Mouse (Mus musculus): ENCODE measurements around the gene Nrgn.
A peak's percentile ranks its signal among the peaks of the same experiment; 100 is the strongest.

The Nrgn gene

DNA sequence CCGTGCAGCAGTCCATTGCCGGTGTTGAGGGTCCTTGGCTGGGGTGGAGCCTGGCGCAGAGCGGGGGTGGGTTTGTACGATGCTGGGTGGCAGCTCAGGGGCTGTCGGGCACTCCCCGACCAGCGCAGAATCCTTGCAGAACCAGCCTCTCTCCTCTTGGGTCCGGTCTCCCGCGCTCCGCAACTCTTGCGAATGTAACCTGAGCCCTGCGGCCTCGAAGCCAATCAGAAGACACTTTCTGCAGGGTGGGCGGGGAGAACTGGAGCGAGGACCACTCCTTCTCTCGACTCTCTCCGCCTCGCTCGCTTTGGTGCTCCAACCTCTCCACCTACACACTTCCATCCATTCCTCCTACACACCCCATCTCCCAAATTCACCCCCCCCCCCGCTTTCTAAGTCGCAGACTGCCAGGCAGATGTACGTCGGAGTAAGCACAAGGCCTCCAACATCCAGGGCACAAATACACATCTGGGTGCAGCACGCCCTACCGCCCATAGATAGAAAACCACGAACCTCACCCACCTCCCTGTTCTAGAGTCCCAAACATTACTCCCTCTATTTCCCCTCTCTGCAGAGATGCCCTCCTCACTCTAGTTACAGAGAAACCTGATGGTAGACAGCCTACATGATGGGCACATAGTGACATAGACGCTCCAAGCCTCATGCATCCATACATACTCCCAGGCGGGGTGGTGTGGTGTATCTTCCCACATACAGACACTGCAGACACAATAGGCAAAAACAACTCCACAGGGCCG, at the start of gene Nrgn:
TSS of gene Nrgn (minus strand) at position 369 of the 758 bp plus-strand sequence.
- DNase-seq (ENCODE audit: low spot score in 2 of 2): peak; percentile 80 to 81

DNA sequence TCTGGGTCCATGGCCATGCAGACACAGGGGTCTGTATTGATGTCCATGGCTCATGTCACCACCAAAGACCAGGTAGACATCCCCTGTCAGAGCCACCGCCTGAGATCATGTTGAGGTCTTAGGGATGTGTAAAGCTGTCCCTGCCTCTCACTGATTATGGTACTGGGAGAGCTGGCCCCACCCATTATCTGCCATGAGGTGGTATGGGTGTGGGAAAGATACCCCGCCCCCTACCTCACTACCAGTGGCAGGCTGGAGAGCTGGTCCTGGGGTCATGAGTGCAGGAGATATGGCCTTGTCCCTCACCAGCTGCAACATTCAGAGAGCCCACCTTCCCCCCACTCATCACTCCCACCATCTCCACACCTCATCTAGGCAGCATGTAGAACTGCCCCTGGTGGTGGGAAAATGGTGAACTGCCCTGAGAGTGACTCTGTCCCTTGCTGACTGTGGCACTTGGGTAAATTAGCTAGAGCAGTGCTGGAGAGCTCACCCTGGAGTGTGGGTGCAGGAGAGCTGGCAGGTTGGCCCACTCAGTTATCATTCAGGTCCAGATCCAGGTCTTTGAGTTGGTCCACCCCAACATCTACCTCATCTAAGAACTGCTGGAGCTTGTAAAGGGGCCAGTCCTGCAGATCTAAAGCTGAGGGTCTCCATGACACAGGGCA, 48.0 kb upstream of the Nrgn start:
- DNase-seq (ENCODE audit: low spot score in 2 of 2): no peak

DNA sequence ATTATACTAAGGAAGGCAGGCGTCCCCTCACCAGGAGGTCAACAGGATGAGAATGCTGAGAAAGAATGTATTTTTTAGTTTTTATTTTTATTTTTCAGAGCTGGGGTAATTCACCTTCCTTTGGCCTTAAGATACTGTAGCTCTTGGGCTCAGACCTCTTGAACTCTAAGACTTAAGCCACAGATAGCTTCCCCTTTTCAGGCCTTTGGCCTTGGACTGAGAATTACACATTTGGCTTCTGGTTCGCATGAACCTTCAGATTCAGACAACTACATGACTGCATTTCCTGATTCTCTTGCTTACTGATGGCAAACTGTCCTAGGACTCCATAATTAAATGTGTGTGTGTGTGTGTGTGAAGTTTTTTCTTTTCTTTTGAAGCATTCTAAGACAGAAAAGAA, 45.9 kb upstream of the Nrgn start:
- no peak for DNase-seq (ENCODE audit: low spot score in 2 of 2)

DNA sequence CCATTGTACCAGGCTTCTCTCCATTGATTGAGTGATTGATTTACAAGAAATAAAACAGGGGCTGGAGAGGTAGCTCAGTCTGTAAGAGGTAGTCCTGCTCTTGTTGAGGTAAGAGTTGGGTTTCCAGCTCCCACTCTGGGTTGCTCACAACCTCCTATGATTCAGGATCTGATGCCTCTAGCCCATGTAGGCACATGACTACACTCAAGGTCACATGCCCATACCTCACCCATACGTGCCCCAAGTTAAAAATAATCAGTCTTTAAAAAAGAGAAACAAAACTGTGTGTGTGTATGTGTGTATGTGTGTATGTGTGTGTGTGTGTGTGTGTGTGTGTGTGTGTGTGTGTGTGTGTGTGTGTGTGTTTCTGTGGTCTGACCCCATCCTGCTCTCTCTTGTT, 42.9 kb upstream of the Nrgn start:
- DNase-seq (ENCODE audit: low spot score in 2 of 2): no peak

DNA sequence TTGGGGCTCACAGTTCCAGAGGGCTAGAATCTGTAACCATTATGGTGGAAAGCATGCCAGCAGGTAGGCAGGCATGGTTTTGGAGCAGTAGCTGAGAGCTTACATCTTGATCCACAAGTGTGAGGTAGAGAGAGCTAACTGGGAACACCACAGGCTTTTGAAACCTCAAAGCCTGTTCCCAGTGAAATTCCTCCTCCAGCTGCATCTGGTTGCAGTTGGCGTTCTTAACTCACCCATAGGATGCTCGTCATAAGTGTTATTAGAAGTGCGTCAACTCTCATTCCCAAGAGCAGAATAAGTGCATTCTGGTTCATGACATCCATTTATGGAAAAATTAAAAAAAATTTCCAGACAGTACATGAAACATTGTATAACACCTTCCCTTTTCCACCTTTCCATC, 41.0 kb upstream of the Nrgn start:
- DNase-seq (ENCODE audit: low spot score in 2 of 2): no peak

DNA sequence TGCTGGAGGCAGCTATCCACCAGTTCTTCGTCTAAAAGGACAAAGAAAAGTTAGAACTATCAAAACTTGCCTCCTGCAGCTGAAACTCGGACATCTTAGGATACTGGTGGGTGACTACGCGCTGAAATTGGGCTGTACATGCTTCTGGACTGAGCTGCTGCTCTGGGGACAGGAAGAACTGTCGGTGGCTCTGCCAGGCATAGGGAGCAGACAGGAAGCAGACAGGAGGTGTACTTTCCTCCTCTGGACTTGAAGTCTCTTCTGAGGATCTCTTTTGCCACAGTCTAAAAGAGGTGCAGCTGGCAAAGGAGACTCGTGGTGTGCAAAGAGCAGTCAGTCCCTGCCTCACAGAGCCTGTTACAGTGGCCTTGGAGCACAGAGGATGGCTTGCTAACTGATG, 39.9 kb upstream of the Nrgn start:
- no peak for DNase-seq (ENCODE audit: low spot score in 2 of 2)

DNA sequence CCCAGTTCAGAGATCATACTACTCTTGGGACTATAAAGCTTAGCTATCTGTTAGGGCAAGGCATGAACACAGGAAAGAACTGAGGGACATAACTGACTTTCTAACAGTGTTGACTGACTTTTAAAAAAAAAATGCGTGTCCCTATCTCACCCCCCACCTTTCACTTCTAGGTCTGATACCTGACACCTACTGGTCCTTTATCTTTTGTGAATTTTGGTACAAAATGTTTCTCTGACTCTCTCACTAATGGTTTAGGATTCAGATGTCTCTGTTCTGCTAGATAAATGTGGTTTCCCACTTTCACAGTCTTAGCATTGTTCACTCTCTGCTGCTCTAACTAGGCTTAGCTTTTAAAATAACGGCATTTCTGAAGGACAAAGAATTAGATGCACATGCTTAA, 39.3 kb upstream of the Nrgn start:
- DNase-seq (ENCODE audit: low spot score in 2 of 2): no peak

DNA sequence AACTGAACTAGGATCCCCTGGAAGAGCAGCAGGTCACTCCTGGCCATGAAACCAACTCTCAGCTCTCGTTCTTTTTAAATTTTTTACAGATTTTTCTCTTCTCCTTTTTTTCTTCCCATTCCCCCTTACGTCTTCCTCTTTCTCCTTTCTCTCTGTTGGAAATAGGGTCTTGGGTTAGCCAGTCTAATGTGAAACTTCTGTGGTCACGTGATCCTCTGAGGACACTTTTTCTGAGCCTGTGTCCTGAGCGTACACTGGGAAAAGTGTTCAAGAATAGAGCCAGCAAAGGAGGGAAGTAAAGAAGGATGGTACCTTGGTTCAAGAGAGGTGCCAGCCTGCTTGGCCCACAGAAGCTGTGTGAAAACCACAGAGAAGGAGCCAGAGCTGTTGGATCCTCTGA, 37.7 kb upstream of the Nrgn start:
- no peak for DNase-seq (ENCODE audit: low spot score in 2 of 2)

DNA sequence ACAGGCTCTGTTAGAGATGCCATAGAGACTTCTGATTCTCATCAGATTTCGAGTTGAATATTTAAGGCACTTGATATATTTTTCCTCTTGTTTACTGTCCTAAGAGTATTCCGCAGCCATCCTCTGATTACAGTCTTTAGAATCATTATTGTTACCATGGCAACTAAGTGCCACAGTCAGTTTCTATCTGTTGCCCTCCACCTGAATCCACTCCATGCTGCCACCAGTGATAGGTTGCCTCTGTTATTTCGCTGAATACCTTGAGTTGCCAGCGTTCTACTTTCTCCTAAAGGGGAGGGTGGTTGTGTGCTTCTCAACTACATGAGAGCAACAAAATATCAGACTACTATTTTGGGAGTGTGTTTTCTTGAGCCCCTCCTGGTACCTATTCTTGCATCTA, 34.0 kb upstream of the Nrgn start:
- DNase-seq (ENCODE audit: low spot score in 2 of 2): no peak

DNA sequence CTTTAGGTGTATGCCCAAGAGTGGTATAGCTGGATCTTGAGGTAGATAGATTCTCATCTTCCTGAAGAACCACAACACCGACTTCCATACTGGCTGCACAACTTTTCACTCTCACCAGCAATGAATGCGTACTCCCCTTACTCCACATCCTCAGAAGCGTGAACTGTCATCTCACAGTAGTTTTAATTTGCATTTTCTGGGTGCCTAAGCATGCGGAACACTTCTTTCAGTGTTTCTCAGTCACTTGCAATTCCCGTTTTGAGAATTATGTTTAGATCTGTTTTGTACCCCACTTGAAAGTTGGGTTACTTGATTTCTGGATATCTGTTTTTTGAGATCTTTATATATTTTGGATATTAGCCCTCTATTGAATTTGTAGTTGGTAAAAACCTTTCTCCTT, 30.9 kb upstream of the Nrgn start:
- DNase-seq (ENCODE audit: low spot score in 2 of 2): no peak

DNA sequence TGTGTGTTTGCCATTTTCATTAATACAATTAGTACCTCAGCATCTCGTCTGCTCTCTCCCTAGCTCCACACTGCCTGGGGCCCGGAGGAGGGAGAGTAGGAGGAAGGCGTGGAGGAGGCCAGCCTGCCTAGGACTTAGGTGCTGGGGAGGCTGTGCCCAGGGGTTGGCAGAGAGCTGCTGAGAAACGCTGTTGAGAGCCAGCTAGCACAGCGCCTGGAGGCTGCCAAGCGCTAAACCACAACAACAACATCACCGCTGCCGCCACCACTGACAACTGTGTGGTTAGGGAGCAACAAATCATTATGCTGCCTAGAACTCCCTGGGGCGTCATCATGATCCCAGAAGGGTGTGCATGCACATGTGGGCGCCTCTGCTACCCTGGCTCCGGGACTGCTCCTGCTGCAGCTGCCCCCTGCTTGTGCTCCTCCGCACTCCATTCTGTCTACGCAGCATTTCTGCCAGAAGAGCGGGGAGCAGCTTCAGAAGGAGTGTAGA, 23.8 kb upstream of the Nrgn start:
- peak in 1 of 2 experiments; percentile 33 for DNase-seq (ENCODE audit: low spot score in 2 of 2)

DNA sequence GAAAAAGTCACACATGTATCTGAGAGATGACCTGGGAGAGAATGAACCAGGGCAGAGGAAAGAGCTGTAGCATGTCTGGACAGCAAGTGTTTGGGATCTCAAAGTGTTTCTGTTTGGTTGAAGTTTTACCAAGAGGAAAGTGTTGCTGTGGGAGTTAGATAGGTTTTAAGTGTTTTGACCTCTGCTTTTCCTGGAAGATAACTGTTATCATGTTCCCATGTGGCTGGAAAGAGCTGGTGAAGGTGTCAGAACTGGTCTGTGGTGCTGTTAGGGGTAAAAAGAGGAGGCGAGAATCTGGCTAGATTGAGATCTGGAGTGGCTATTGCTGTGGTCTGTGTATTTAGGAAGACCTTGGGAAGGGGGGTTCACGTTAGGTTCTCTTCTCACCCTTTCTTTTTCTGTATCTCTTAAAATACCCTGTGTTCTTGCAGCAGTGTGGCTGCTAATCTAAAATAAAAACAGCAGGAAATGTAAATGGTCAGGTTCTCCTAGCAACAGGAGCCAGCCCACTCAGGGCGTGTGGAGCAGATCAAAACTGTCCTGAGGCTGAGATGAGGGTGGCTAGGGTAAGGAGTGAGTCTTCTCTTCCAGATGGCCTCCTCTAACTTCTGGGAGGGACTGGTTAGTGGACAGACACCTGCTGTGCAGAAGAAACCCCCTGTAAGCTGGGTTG, 19.6 kb upstream of the Nrgn start:
- no peak for DNase-seq (ENCODE audit: low spot score in 2 of 2)

DNA sequence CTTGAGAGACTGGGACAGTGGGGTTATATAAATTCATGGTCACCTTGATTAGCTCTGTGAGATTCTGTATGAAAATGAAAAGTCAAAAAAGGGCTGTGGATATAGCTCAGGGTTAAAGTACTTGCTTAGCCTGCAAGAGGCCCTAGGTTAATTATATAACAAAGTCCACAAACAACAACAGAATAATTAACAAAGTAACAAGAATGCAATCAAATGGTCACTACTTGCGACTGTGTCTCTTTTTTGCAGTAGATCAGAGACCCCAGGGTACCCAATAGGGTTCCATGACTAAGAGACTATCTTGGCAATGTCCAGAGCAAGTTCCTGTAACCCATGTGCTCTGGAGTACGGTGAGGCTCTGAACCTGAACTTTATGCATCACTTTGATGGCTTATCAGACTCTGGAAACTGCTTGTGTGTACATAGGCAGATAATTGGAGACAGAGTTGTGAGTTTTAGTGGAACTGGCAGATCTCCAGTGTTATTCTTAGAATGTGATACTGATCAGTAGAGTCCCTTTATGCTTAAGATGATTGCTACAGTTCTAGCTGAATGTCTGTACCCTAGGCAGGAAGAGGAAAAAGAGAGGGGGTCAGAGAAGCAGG, 16.6 kb upstream of the Nrgn start:
- no peak for DNase-seq (ENCODE audit: low spot score in 2 of 2)

DNA sequence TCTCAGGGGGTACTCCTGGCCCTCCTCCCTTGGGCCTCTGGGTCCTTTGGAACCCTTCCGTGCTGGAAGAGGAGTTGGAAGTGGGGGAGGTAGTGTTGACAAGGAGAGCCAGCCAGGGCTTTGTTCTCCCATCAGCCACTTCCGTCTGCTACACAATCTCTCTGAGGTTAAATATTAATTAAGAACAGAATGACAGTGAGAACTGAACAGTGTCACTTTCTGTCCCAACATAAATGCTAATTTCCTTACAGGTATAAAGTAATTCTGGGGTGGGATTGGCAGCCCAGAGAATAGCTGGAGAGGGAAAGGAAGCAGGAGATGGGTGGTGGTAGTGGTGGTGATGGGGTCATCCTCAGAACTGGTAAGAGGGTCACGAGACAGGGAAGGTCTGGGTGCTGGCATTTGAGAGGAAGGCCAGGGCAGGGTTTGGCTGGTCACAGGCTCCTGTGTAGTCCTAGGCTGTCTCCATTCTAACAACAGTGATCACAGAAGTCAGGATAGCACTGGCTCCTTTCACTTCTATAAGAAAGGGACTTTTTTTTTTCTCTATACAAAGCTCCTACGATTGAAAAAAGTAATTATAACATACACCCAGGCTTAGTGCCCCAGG, 16.0 kb upstream of the Nrgn start:
- no peak for DNase-seq (ENCODE audit: low spot score in 2 of 2)

DNA sequence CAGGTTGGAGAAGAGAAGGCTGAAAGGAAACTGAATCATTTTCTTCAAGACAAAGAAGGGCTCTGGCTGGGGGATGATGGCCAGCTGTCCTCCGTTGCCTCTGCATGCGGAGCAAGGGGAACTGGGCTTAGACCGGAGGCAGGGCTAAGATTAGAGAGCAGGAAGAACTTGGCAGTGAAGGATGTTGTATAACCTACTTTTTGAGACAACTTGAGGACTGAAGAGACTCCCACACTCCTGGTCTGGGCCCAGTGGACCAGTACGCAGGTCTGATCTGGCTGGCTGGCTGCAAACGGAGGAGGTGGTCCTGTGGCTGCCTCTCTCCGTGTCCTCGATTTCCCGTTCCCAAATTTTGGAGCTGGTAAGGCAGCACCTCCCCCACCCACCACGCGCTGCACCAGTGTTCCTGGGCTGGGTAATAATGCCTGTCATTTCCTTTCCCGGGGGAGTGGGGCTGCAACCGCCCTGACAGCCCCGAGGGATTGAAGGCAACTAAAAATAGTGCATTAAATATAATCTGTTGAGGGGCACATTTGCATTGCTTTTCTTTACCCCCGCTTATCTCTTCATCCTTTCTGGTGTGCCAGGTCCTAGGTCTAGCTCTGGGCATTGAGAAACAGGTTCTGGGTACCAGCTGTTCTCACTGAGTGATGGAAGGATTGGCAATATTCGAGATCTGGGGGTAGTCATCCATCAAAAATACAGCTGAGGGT, 15.3 kb upstream of the Nrgn start:
- peak; percentile 49 to 64 for DNase-seq (ENCODE audit: low spot score in 2 of 2)

DNA sequence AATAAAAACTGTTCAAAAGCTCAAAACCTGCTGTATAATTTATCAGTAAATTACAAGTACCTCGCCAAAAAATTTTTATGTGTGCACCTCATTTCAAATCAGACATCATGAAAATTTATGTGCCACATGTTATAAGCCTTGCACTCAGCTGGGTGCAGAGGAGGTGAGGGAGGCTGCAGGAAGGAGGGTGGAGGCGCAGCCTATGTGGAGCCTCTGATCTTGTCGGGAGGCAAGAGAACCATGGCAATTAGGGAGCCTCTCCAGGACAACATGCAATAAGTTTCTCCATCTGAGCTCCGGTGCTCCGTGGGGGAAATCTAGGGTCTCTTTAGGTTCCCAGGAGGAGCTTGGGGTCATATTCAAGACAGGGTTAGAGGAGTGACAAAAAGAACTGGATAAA, 14.8 kb upstream of the Nrgn start:
- no peak for DNase-seq (ENCODE audit: low spot score in 2 of 2)

DNA sequence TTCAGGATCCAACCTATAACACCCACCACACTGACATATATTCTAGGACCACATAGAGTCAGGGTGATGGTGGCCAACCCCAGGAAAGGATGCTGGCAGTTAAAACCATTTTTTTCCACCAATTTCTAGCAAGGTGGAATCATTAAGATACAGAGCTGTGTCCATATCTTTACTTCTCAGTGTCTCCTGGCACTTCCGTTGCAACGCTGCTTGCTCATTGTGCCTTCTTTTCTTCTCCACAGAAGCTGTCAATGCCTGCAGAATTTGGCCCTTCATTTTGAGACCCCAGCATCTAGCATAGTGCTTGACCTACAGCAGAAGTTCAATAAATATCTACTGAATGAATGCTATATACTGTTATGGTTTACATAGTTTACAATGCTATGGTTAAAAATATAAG, 14.3 kb upstream of the Nrgn start:
- no peak for DNase-seq (ENCODE audit: low spot score in 2 of 2)

DNA sequence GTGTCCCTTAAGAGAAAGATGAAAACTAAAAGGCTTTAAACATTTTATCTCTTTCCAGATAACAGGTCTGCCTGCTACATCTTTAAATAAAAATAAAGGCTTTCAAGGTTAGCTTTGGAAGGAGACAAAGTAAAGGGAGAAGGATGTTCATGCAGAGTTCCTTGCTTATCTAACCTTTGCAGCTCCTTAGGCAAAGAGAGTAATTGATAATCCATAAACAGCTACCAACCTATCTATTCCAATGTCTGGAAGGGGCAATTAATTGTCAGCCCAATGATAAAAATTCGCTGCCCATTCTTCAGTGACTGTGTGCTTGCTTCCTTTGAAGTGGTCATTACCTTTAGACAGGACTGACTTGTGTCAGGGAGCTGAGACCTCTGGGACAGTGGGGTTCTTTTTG, 11.1 kb upstream of the Nrgn start:
- no peak for DNase-seq (ENCODE audit: low spot score in 2 of 2)

DNA sequence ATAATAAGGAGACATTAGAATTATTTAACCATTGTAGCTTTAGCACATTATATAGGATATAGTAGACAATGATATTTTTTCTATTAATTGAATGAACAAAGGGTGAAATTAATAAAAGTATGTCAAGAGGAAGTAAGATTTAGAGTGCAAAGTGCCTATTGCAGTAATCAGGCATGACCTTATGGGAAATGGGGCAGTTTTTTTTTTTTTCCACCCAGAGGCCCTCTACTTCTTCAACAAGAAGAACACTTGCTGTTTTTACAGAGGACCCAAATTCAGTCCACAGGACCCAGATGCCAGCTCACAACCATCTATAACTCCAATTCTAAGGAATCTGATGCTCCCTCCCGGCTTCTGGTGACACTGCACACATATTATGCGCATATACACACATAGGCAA, 7.9 kb upstream of the Nrgn start:
- DNase-seq (ENCODE audit: low spot score in 2 of 2): no peak

DNA sequence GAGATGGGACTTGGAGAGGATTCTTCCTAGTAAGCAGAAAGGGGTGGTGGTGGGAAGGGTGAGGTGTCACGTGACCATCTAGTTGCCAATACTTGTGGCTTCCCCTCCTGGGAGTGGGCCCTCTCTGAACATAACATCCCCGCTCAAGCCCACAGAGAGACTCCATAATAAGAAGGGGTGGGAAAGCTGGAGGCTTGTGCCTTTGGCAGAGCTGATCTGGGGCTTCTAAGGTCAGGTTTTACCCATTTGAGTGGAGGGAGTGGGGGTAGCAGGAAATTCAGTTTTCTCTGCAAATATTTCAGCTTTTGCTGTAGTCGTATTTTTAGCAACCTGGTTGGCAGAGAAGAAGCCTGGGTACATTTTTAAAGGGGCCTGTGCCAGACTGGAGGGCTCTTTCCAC, 3.7 kb upstream of the Nrgn start:
- no peak for DNase-seq (ENCODE audit: low spot score in 2 of 2)

All from frontal cortex, postnatal 14 days (tissue).